Mouse (Mus musculus) forebrain, embryonic 16.5 days (tissue): ENCODE results near the gene Twist1. TPM values are rescaled to one million over a fixed set of nuclear protein-coding genes. Genes with fewer than 3 reads are reported as not detected.

Experiments
- ATAC-seq: fragments of 200-750 bp; cut with Nextera tagmentation; 2 replicates; pipeline ENCODE4 v1.8.0; 2017; ENCODE audit warnings: mild to moderate bottlenecking, moderate library complexity
- H3K27ac ChIP-seq: fragments of 300-500 bp; sonication (generic); 2 replicates; pipeline ENCODE4 v1.5.1; 2014; ENCODE audit warnings: low read length, control low read depth
- H3K27me3 ChIP-seq: fragments of 300-500 bp; sonication (generic); replicated peaks from 2 replicates; pipeline ENCODE4 v1.6.1; 2014; ENCODE audit warnings: low read length; ENCODE audit not compliant: control insufficient read depth, insufficient read depth
- H3K36me3 ChIP-seq: fragments of 300-500 bp; sonication (generic); 2 replicates; pipeline ENCODE4 v1.6.1; 2014; ENCODE audit not compliant: control insufficient read depth, insufficient read depth
- H3K4me1 ChIP-seq: fragments of 300-500 bp; sonication (generic); replicated peaks from 2 replicates; pipeline ENCODE4 v1.6.1; 2014; ENCODE audit warnings: low read length; ENCODE audit not compliant: control insufficient read depth, insufficient read depth
- H3K4me2 ChIP-seq: fragments of 300-500 bp; sonication (generic); 2 replicates; pipeline ENCODE4 v1.6.1; 2014; ENCODE audit warnings: mild to moderate bottlenecking, low read length, control low read depth
- H3K4me3 ChIP-seq: fragments of 300-500 bp; sonication (generic); replicated peaks from 2 replicates; pipeline ENCODE4 v1.5.1; 2014; ENCODE audit warnings: mild to moderate bottlenecking, low read length, control low read depth
- H3K9ac ChIP-seq: fragments of 300-500 bp; sonication (generic); replicated peaks from 2 replicates; pipeline ENCODE4 v1.6.1; 2014; ENCODE audit warnings: low read depth, low read length, control low read depth
- H3K9me3 ChIP-seq: fragments of 300-500 bp; sonication (generic); 2 replicates; pipeline ENCODE4 v1.6.1; 2016; ENCODE audit warnings: low read length; ENCODE audit not compliant: control insufficient read depth
- WGBS: fragments of 180-500 bp; shearing (Covaris S2); extraction: QIAGEN DNeasy Blood & Tissue Kit; methylation state at CpG from one replicate; pipeline ENCODE4 v1.1.7; 2014; 5-methylcytosine and 5-hydroxymethylcytosine counted together
- polyA plus RNA-seq: library from polyadenylated mRNA; unstranded; fragments of >200 nt; fragmentation: Nextera tagmentation; extraction: Ambion mirVana; gene quantifications from 2 replicates; pipeline ENCODE4 v1.2.1, GENCODE M21; 2015

The Twist1 gene
- polyA plus RNA-seq, 1 experiment from 2014 or later, result 0.51 TPM

GRCm38 (mm10) chr12:33956576-33957399, 683 bp upstream of the Twist1 start:
- Histone ChIP-seq H3K4me3 (peak overlapping the region; percentile 50), H3K27ac (no peak overlapping the region), H3K9me3 (no peaks in the 10 kb centered on the region), H3K27me3 (peaks cover 53% of the 10 kb centered on the region), H3K4me2 (peak overlapping the region; percentile 71), H3K36me3 (no peaks in the 10 kb centered on the region), H3K9ac (no peak overlapping the region), H3K4me1 (peaks cover 21% of the 10 kb centered on the region)
- under 1% methylated on average over 40 of the region's 43 CpGs for WGBS
- peak; percentile 26; the same call in 1 of the 2 replicates for ATAC-seq

DNA sequence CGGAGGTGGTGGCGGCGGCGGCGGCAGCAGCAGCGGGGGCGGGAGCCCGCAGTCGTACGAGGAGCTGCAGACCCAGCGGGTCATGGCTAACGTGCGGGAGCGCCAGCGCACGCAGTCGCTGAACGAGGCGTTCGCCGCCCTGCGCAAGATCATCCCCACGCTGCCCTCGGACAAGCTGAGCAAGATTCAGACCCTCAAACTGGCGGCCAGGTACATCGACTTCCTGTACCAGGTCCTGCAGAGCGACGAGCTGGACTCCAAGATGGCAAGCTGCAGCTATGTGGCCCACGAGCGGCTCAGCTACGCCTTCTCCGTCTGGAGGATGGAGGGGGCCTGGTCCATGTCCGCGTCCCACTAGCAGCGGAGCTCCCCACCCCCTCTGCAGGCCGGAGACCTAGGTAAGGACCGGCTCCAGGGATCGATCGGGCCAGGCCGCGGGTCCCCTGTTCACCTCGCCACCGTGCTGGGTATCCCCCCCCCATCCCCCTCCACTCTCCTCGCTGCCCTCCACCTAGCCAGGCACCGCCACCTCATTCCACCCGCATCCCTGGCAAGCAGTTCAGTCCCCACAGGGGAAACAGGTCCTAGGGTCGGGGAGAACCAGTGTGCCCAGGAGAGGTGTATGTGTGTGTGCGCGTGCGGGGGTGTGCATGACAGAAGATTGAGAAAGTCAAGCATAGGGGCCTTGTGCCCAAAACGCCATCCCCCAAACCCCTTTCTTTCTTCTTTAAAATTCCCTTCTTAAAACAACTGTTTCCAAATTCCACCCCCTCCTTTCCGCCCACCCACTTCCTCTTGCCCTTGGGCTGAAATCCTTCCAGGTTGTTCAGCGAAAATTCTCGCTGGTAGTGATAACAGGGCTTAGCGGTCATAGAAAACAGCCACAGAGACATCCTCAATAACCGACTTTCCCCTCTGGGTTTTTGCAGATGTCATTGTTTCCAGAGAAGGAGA, 1.0 kb downstream of the Twist1 start:
- peaks cover 61% of the 10 kb centered on the region for H3K27me3 ChIP-seq
- peak overlapping the region; percentile 71 for H3K4me2 ChIP-seq
- no peak overlapping the region for H3K27ac ChIP-seq
- H3K9me3 ChIP-seq, result no peaks in the 10 kb centered on the region
- no peaks in the 10 kb centered on the region for H3K36me3 ChIP-seq
- H3K9ac ChIP-seq, result peak overlapping the region; percentile 59
- ATAC-seq, result peak; percentile 54
- H3K4me1 ChIP-seq, result peaks cover 24% of the 10 kb centered on the region
- 2% methylated on average over 52 of the region's 56 CpGs for WGBS
- peak overlapping the region; percentile 50 for H3K4me3 ChIP-seq

- WGBS, result 7% methylated on average over 6 of the region's 6 CpGs
- H3K4me2 ChIP-seq, result no peak overlapping the region
- H3K27ac ChIP-seq, result no peak overlapping the region
- no peak overlapping the region for H3K9ac ChIP-seq
- H3K27me3 ChIP-seq, result peaks cover 60% of the 10 kb centered on the region
- H3K36me3 ChIP-seq, result no peaks in the 10 kb centered on the region
- no peaks in the 10 kb centered on the region for H3K9me3 ChIP-seq
- ATAC-seq, result no peak
- H3K4me1 ChIP-seq, result peaks cover 24% of the 10 kb centered on the region
- no peak overlapping the region for H3K4me3 ChIP-seq
Observed at GRCm38 (mm10) chr12:33959206-33959605, 1.7 kb downstream of the Twist1 start.

DNA sequence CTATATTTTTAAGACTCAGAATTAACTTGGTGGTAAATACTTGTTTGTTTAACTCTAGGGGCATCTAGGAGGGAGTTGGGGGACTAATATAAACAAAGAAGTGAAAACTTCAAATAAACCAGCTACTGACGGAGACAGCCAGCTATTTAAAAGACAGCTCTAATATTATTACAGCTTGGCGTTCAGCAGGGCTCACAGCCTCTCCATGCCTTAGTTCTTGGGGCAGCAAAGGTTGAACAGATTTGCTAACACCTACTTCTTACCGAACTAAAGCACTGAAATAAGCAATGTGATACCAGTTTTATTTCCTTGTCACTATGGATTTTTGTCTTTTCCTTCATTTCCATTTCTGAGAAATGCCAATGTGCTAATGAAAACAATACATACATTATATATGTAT, 2.4 kb downstream of the Twist1 start:
- no peak overlapping the region for H3K9ac ChIP-seq
- no peaks in the 10 kb centered on the region for H3K36me3 ChIP-seq
- no peak for ATAC-seq
- 3% methylated on average over 3 of the region's 3 CpGs for WGBS
- no peak overlapping the region for H3K4me2 ChIP-seq
- peaks cover 24% of the 10 kb centered on the region for H3K4me1 ChIP-seq
- peaks cover 60% of the 10 kb centered on the region for H3K27me3 ChIP-seq
- H3K27ac ChIP-seq, result no peak overlapping the region
- no peaks in the 10 kb centered on the region for H3K9me3 ChIP-seq
- no peak overlapping the region for H3K4me3 ChIP-seq

DNA sequence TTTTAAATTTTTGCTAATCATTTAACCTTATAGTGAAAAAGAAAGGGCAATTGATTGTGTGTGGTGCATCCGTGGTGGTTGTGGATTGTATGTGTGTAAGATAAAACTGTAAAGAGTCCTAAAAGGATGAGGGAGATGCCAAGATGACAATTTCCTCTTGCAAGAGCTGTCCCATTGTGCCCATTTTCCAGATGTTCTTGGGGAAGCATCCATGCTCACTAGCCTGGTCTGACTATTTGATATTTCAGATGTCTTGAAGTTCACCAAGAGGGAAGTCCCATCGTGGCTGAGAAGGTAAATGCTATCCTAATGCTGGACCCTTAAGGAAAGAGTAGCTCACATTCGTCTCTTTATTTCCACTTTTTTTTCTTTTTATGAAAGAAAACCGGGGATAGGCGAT, 3.5 kb downstream of the Twist1 start:
- H3K4me3 ChIP-seq, result no peak overlapping the region
- no peaks in the 10 kb centered on the region for H3K36me3 ChIP-seq
- H3K27ac ChIP-seq, result no peak overlapping the region
- H3K27me3 ChIP-seq, result peaks cover 62% of the 10 kb centered on the region
- no peak overlapping the region for H3K4me2 ChIP-seq
- ATAC-seq, result no peak
- 7% methylated on average over 5 of the region's 5 CpGs for WGBS
- H3K9ac ChIP-seq, result no peak overlapping the region
- H3K4me1 ChIP-seq, result peaks cover 24% of the 10 kb centered on the region
- no peaks in the 10 kb centered on the region for H3K9me3 ChIP-seq

DNA sequence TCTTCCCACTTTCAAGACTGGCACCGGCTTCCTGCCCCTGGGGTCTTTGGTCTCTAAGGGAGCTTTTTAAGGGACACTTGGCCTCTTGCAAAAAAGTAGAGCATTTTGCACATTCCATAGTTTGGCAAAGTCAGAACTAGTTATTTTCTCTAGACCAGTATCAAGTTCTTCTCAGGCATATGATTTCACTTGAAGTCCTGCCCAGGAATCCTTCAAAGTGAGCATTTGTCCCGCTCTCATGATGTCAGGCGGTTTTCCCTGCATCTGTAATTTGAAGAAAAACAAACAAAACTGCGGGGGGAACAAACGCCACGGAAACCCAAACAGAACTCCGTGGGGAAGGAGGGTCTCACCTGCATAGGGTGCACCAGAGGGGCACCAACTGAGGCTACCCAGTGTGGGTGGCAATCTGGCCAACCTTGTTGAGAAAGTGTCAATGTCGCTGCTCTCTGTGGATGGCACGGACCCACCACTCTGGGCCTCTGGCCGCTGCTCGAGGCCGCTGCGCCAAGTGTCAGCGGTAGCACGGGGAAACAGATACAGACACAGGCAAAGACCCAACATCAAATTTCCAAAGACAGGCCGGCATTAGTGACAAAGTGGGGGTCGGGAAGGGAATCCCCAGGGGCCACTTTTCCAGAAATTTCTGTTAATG, 4.8 kb downstream of the Twist1 start:
- no peaks in the 10 kb centered on the region for H3K9me3 ChIP-seq
- H3K4me2 ChIP-seq, result no peak overlapping the region
- H3K27ac ChIP-seq, result no peak overlapping the region
- no peak for ATAC-seq
- 3% methylated on average over 17 of the region's 17 CpGs for WGBS
- H3K9ac ChIP-seq, result no peak overlapping the region
- peaks cover 23% of the 10 kb centered on the region for H3K4me1 ChIP-seq
- no peak overlapping the region for H3K4me3 ChIP-seq
- H3K36me3 ChIP-seq, result no peaks in the 10 kb centered on the region
- peaks cover 56% of the 10 kb centered on the region for H3K27me3 ChIP-seq

GRCm38 (mm10) chr12:33962773-33963130, 5.3 kb downstream of the Twist1 start:
- no peak for ATAC-seq
- Histone ChIP-seq H3K4me3 (no peak overlapping the region), H3K9me3 (no peaks in the 10 kb centered on the region), H3K27ac (no peak overlapping the region), H3K4me2 (no peak overlapping the region), H3K27me3 (peaks cover 58% of the 10 kb centered on the region), H3K36me3 (no peaks in the 10 kb centered on the region), H3K9ac (no peak overlapping the region), H3K4me1 (peaks cover 18% of the 10 kb centered on the region)
- 3% methylated on average over 9 of the region's 9 CpGs for WGBS

- no peak for ATAC-seq
- Histone ChIP-seq H3K36me3 (no peaks in the 10 kb centered on the region), H3K9me3 (no peaks in the 10 kb centered on the region), H3K4me1 (peaks cover 11% of the 10 kb centered on the region), H3K27ac (no peak overlapping the region), H3K4me2 (no peak overlapping the region), H3K4me3 (no peak overlapping the region), H3K9ac (no peak overlapping the region), H3K27me3 (peaks cover 58% of the 10 kb centered on the region)
- WGBS, result 3% methylated on average over 15 of the region's 15 CpGs
Observed at GRCm38 (mm10) chr12:33963671-33964369, 6.3 kb downstream of the Twist1 start.
